Mouse (Mus musculus): ENCODE data around the gene Fam19a5.

Fam19a5 gene

GRCm38 (mm10) chr15:87543599-87544338 is at the start of gene Fam19a5:
Gene Fam19a5, plus strand, starts transcription at chr15:87544299.
- 3% methylated on average over 47 of the region's 67 CpGs for WGBS

- WGBS: 81% methylated on average over 3 of the region's 3 CpGs
Measured at GRCm38 (mm10) chr15:87501737-87502136, 42.4 kb upstream of the Fam19a5 start.

- 74% methylated on average over 3 of the region's 3 CpGs for WGBS
Measured at GRCm38 (mm10) chr15:87507349-87507748, 36.8 kb upstream of the Fam19a5 start.

- WGBS: 79% methylated on average over 4 of the region's 4 CpGs
Measured at GRCm38 (mm10) chr15:87510886-87511285, 33.2 kb upstream of the Fam19a5 start.

GRCm38 (mm10) chr15:87529271-87529670 is 14.8 kb upstream of the Fam19a5 start:
- 75% methylated on average over 4 of the region's 4 CpGs for WGBS

- WGBS: 80% methylated on average over 1 of the region's 1 CpGs
Measured at GRCm38 (mm10) chr15:87541656-87542055, 2.4 kb upstream of the Fam19a5 start.

GRCm38 (mm10) chr15:87544401-87545129 is 466 bp downstream of the Fam19a5 start:
- WGBS: under 1% methylated on average over 81 of the region's 84 CpGs

GRCm38 (mm10) chr15:87545130-87545642 is 1.1 kb downstream of the Fam19a5 start:
- WGBS: 8% methylated on average over 18 of the region's 18 CpGs

- WGBS: 22% methylated on average over 8 of the region's 8 CpGs
Measured at GRCm38 (mm10) chr15:87545731-87546360, 1.7 kb downstream of the Fam19a5 start.

- 24% methylated on average over 5 of the region's 5 CpGs for WGBS
Measured at GRCm38 (mm10) chr15:87547022-87547421, 2.9 kb downstream of the Fam19a5 start.

GRCm38 (mm10) chr15:87549724-87550123 is 5.6 kb downstream of the Fam19a5 start:
- WGBS: 59% methylated on average over 4 of the region's 4 CpGs

- WGBS: 45% methylated on average over 5 of the region's 5 CpGs
Measured at GRCm38 (mm10) chr15:87550756-87551155, 6.7 kb downstream of the Fam19a5 start.

GRCm38 (mm10) chr15:87551556-87551955 is 7.5 kb downstream of the Fam19a5 start:
- WGBS: 35% methylated on average over 8 of the region's 8 CpGs

- whole genome bisulfite sequencing: 81% methylated on average over 9 of the region's 9 CpGs
Measured at GRCm38 (mm10) chr15:87555811-87556210, 11.7 kb downstream of the Fam19a5 start.

- 92% methylated on average over 5 of the region's 5 CpGs for WGBS
Measured at GRCm38 (mm10) chr15:87564331-87564730, 20.2 kb downstream of the Fam19a5 start.

- 68% methylated on average over 11 of the region's 11 CpGs for WGBS
Measured at GRCm38 (mm10) chr15:87566040-87566929, 22.2 kb downstream of the Fam19a5 start.

- 43% methylated on average over 11 of the region's 11 CpGs for WGBS
Measured at GRCm38 (mm10) chr15:87570182-87570581, 26.1 kb downstream of the Fam19a5 start.

GRCm38 (mm10) chr15:87579861-87580260 is 35.8 kb downstream of the Fam19a5 start:
- 62% methylated on average over 5 of the region's 5 CpGs for WGBS

- 35% methylated on average over 26 of the region's 26 CpGs for WGBS
Measured at GRCm38 (mm10) chr15:87583921-87584621, 40.0 kb downstream of the Fam19a5 start.

GRCm38 (mm10) chr15:87590975-87591374 is 46.9 kb downstream of the Fam19a5 start:
- WGBS: 72% methylated on average over 10 of the region's 10 CpGs

GRCm38 (mm10) chr15:87596731-87597130 is 52.6 kb downstream of the Fam19a5 start:
- 61% methylated on average over 8 of the region's 8 CpGs for WGBS
